Comparison of ENCODE assay signal across 8 mouse cellular contexts in genomic region chrX:8096787-8097242, GRCm38 (mm10). TPM values are rescaled to one million over a fixed set of nuclear protein-coding genes. Genes with fewer than 3 reads are reported as not detected.
DNase-seq lines count a peak whose midpoint lies in the region; ATAC-seq lines count a peak whose summit lies in the region.

No protein-coding gene starts in this region.

- WGBS in heart, embryonic 10.5 days = 17% methylated on average over 19 of the region's 19 CpGs
- 16% methylated on average over 18 of the region's 19 CpGs for WGBS in kidney, embryonic 15.5 days

- H3K4me2 ChIP-seq in kidney, embryonic 15.5 days = peak overlapping the region; percentile 46

- DNase-seq in B cell, adult 2 months = peak; percentile 91 to 93
- DNase-seq in brain, adult 2 months (ENCODE audit: low read depth, low spot score) = peak; percentile 99
- peak; percentile 98 for DNase-seq in heart, embryonic 10.5 days (ENCODE audit: low spot score)
- DNase-seq in liver = peak; percentile 96
- peak; percentile 96 to 97 for DNase-seq in spleen, postnatal 4 days (ENCODE audit: low spot score in 2 of 2)

- H3K9ac ChIP-seq in kidney, embryonic 15.5 days = no peak overlapping the region

- H3K4me3 ChIP-seq in heart, embryonic 10.5 days = peak overlapping the region; percentile 51
- H3K4me3 ChIP-seq in kidney, embryonic 15.5 days (replicated peaks) = peak overlapping the region; percentile 31

- H3K27ac ChIP-seq in heart, embryonic 10.5 days = peak overlapping the region; percentile 77
- peak overlapping the region; percentile 71 for H3K27ac ChIP-seq in kidney, embryonic 15.5 days

- H3K4me1 ChIP-seq in heart, embryonic 10.5 days = 0 out of 2 replicates have a peak, but pooled peaks cover 4% of the 10 kb centered on the region
- no peaks in the 10 kb centered on the region for H3K4me1 ChIP-seq in kidney, embryonic 15.5 days

- H3K27me3 ChIP-seq in heart, embryonic 10.5 days (ENCODE audit: insufficient read depth, poor library complexity, severe bottlenecking) = no peaks in the 10 kb centered on the region
- H3K27me3 ChIP-seq in kidney, embryonic 15.5 days = no peaks in the 10 kb centered on the region

- no peaks in the 10 kb centered on the region for H3K36me3 ChIP-seq in heart, embryonic 10.5 days
- no peaks in the 10 kb centered on the region for H3K36me3 ChIP-seq in kidney, embryonic 15.5 days

- no peaks in the 10 kb centered on the region for H3K9me3 ChIP-seq in heart, embryonic 10.5 days
- no peaks in the 10 kb centered on the region for H3K9me3 ChIP-seq in kidney, embryonic 15.5 days (replicated peaks)

- peak; percentile 98 for ATAC-seq in erythroblast, adult 5-6 weeks (replicated peaks; ENCODE audit: low FRiP score, poor library complexity, severe bottlenecking)
- peak; percentile 96 for ATAC-seq in kidney, embryonic 15.5 days (replicated peaks; ENCODE audit: low FRiP score)
- ATAC-seq in monocyte, adult 5-6 weeks (replicated peaks; ENCODE audit: insufficient number of reproducible peaks, low FRiP score, low TSS enrichment, poor library complexity, severe bottlenecking) = peak; percentile 99

RNA-seq across cellular contexts. Expression of gene Was, which starts 6.5 kb away (rescaled TPM):
- total RNA-seq in erythroblast, adult 5-6 weeks (2015; ENCODE audit: low replicate concordance) = 24.4 and 27.2 TPM in 2 replicates
- 19.1 and 27.3 TPM in 2 replicates for total RNA-seq in erythroblast, adult 5-6 weeks (2017; ENCODE audit: low replicate concordance)
- polyA plus RNA-seq in heart, embryonic 10.5 days (2016; fragmentation: Nextera tagmentation; extraction: Ambion mirVana) = 0.20 and 0.74 TPM in 2 replicates
- 0.23 and 0.49 TPM in 2 replicates for polyA plus RNA-seq in kidney, embryonic 15.5 days (2015; fragmentation: Nextera tagmentation; extraction: Ambion mirVana)
- total RNA-seq in monocyte, adult 5-6 weeks (2017) = 129 to 156 TPM (median 134 TPM) in 3 replicates

RNA-seq across cellular contexts. Expression of gene Suv39h1, which starts 22.3 kb away (rescaled TPM):
- total RNA-seq in erythroblast, adult 5-6 weeks (2015; ENCODE audit: low replicate concordance) = 13.1 and 20.9 TPM in 2 replicates
- total RNA-seq in erythroblast, adult 5-6 weeks (2017; ENCODE audit: low replicate concordance) = 24.1 and 25.7 TPM in 2 replicates
- polyA plus RNA-seq in heart, embryonic 10.5 days (2016; fragmentation: Nextera tagmentation; extraction: Ambion mirVana) = 64.2 and 71.7 TPM in 2 replicates
- polyA plus RNA-seq in kidney, embryonic 15.5 days (2015; fragmentation: Nextera tagmentation; extraction: Ambion mirVana) = 69.0 and 69.5 TPM in 2 replicates
- total RNA-seq in monocyte, adult 5-6 weeks (2017) = 19.0 to 19.7 TPM (median 19.1 TPM) in 3 replicates

RNA-seq across cellular contexts. Expression of gene Wdr13, which starts 35.9 kb away (rescaled TPM):
- 3.1 and 7.7 TPM in 2 replicates for total RNA-seq in erythroblast, adult 5-6 weeks (2015; ENCODE audit: low replicate concordance)
- total RNA-seq in erythroblast, adult 5-6 weeks (2017; ENCODE audit: low replicate concordance) = 7.9 and 15.5 TPM in 2 replicates
- polyA plus RNA-seq in heart, embryonic 10.5 days (2016; fragmentation: Nextera tagmentation; extraction: Ambion mirVana) = 21.8 and 25.0 TPM in 2 replicates
- 22.7 and 29.3 TPM in 2 replicates for polyA plus RNA-seq in kidney, embryonic 15.5 days (2015; fragmentation: Nextera tagmentation; extraction: Ambion mirVana)
- 22.2 to 44.8 TPM (median 28.6 TPM) in 3 replicates for total RNA-seq in monocyte, adult 5-6 weeks (2017)

RNA-seq across cellular contexts. Expression of gene Rbm3, which starts 48.9 kb away (rescaled TPM):
- 309 and 358 TPM in 2 replicates for total RNA-seq in erythroblast, adult 5-6 weeks (2015; ENCODE audit: low replicate concordance)
- total RNA-seq in erythroblast, adult 5-6 weeks (2017; ENCODE audit: low replicate concordance) = 298 and 314 TPM in 2 replicates
- polyA plus RNA-seq in heart, embryonic 10.5 days (2016; fragmentation: Nextera tagmentation; extraction: Ambion mirVana) = 342 and 398 TPM in 2 replicates
- polyA plus RNA-seq in kidney, embryonic 15.5 days (2015; fragmentation: Nextera tagmentation; extraction: Ambion mirVana) = 490 and 492 TPM in 2 replicates
- total RNA-seq in monocyte, adult 5-6 weeks (2017) = 767 to 1,158 TPM (median 1,044 TPM) in 3 replicates

Comparison
In these comparisons a context has a peak if more than half of its experiments do, and no peak if none do; other contexts are left out.
1. Peak in every context shown above with its lines: DNase-seq, ATAC-seq, H3K4me3 ChIP-seq and H3K27ac ChIP-seq.